Comparison of ENCODE assay signal across 17 mouse cellular contexts in genomic region chr14:48655792-48656550, GRCm38 (mm10). TPM values are rescaled to one million over a fixed set of nuclear protein-coding genes. Genes with fewer than 3 reads are reported as not detected.
A peak's percentile ranks its signal among the peaks of the same experiment; 100 is the strongest.
DNase-seq lines count a peak whose midpoint lies in the region; ATAC-seq lines count a peak whose summit lies in the region.
"Had no signal": no experiment of that assay in that cellular context is flagged by ENCODE, and none has a peak within 500 bp of the region (broad histone marks: within the 10 kb centered on the region; RNA-seq: fewer than 3 reads in every experiment).

No protein-coding gene starts in this region.

- no peaks in the 10 kb centered on the region for H3K36me3 ChIP-seq in hindbrain, embryonic 10.5 days
- H3K36me3 ChIP-seq in hindbrain, embryonic 12.5 days: no peaks in the 10 kb centered on the region
- H3K36me3 ChIP-seq in embryonic facial prominence, embryonic 15.5 days: no peaks in the 10 kb centered on the region
- H3K36me3 ChIP-seq in midbrain, embryonic 14.5 days (ENCODE audit: control insufficient read depth, insufficient read depth, low read length): peaks cover 15% of the 10 kb centered on the region
- H3K36me3 ChIP-seq in kidney, embryonic 16.5 days (ENCODE audit: insufficient read depth, low read length): no peaks in the 10 kb centered on the region
- H3K36me3 ChIP-seq: liver, embryonic 15.5 days had no signal

- WGBS in hindbrain, embryonic 10.5 days: 5% methylated on average over 21 of the region's 21 CpGs
- 4% methylated on average over 21 of the region's 21 CpGs for WGBS in hindbrain, embryonic 12.5 days
- WGBS in embryonic facial prominence, embryonic 15.5 days: 8% methylated on average over 21 of the region's 21 CpGs
- WGBS in midbrain, embryonic 14.5 days: 4% methylated on average over 21 of the region's 21 CpGs
- WGBS in kidney, embryonic 16.5 days: 3% methylated on average over 21 of the region's 21 CpGs

- H3K27me3 ChIP-seq in hindbrain, embryonic 10.5 days (ENCODE audit: insufficient read depth, poor library complexity, severe bottlenecking): peaks cover 100% of the 10 kb centered on the region
- H3K27me3 ChIP-seq in hindbrain, embryonic 12.5 days: peaks cover 100% of the 10 kb centered on the region
- peaks cover 98% of the 10 kb centered on the region for H3K27me3 ChIP-seq in embryonic facial prominence, embryonic 15.5 days
- H3K27me3 ChIP-seq in midbrain, embryonic 14.5 days (ENCODE audit: control insufficient read depth, insufficient read depth, low read length): peaks cover 37% of the 10 kb centered on the region
- peaks cover 99% of the 10 kb centered on the region for H3K27me3 ChIP-seq in kidney, embryonic 16.5 days (ENCODE audit: insufficient read depth, low read length)

- H3K27ac ChIP-seq in hindbrain, embryonic 10.5 days: peak overlapping the region; percentile 12; the same call in 1 of the 2 replicates
- no peak overlapping the region for H3K27ac ChIP-seq in hindbrain, embryonic 12.5 days
- no peak overlapping the region for H3K27ac ChIP-seq in embryonic facial prominence, embryonic 15.5 days (replicated peaks)
- peak overlapping the region; percentile 75 for H3K27ac ChIP-seq in midbrain, embryonic 14.5 days (replicated peaks; ENCODE audit: low read depth, low read length)
- no peak overlapping the region for H3K27ac ChIP-seq in kidney, embryonic 16.5 days (ENCODE audit: low read length)
- H3K27ac ChIP-seq: liver, embryonic 15.5 days; macrophage had no signal

- peak overlapping the region; percentile 21; the same call in 1 of the 2 replicates for H3K4me3 ChIP-seq in hindbrain, embryonic 10.5 days
- H3K4me3 ChIP-seq in hindbrain, embryonic 12.5 days: no peak overlapping the region
- H3K4me3 ChIP-seq in embryonic facial prominence, embryonic 15.5 days (replicated peaks): no peak overlapping the region
- peak overlapping the region; percentile 26 for H3K4me3 ChIP-seq in midbrain, embryonic 14.5 days (replicated peaks; ENCODE audit: low read depth, low read length)
- no peak overlapping the region for H3K4me3 ChIP-seq in kidney, embryonic 16.5 days (ENCODE audit: low read length)
- H3K4me3 ChIP-seq: liver, embryonic 15.5 days had no signal

- no peak overlapping the region for H3K9ac ChIP-seq in hindbrain, embryonic 12.5 days
- no peak overlapping the region for H3K9ac ChIP-seq in embryonic facial prominence, embryonic 15.5 days
- peak overlapping the region; percentile 42; the same call in 1 of the 2 replicates for H3K9ac ChIP-seq in midbrain, embryonic 14.5 days (replicated peaks; ENCODE audit: low read length)
- no peak overlapping the region for H3K9ac ChIP-seq in kidney, embryonic 16.5 days (replicated peaks; ENCODE audit: low read length)
- H3K9ac ChIP-seq: liver, embryonic 15.5 days had no signal

- ATAC-seq in hindbrain, embryonic 12.5 days (ENCODE audit: low FRiP score): no peak
- ATAC-seq in embryonic facial prominence, embryonic 15.5 days (ENCODE audit: insufficient number of reproducible peaks, low FRiP score, low TSS enrichment, low read depth): no peak
- no peak for ATAC-seq in midbrain, embryonic 14.5 days (ENCODE audit: low FRiP score, low TSS enrichment)
- ATAC-seq in kidney, embryonic 16.5 days (ENCODE audit: low FRiP score, low TSS enrichment): no peak
- ATAC-seq: CD4-positive, CD25-positive, alpha-beta regulatory T cell, adult 4 months had no signal

- DNase-seq in hindbrain, embryonic 10.5 days (ENCODE audit: low spot score): no peak
- peak; percentile 49 for DNase-seq in R1 (ENCODE audit: low read depth, low spot score)
- DNase-seq in midbrain, embryonic 14.5 days: peak; percentile 68
- DNase-seq in adrenal gland, adult 8-10 months: no peak
- no peak for DNase-seq in spleen, postnatal 4 days (ENCODE audit: low spot score in 2 of 2)
- DNase-seq: adrenal gland, postnatal 10 days; gastrocnemius, postnatal 36 days; kidney, adult 18-20 months had no signal

- no peaks in the 10 kb centered on the region for H3K9me3 ChIP-seq in hindbrain, embryonic 10.5 days
- no peaks in the 10 kb centered on the region for H3K9me3 ChIP-seq in hindbrain, embryonic 12.5 days (replicated peaks)
- no peaks in the 10 kb centered on the region for H3K9me3 ChIP-seq in embryonic facial prominence, embryonic 15.5 days (replicated peaks)
- no peaks in the 10 kb centered on the region for H3K9me3 ChIP-seq in midbrain, embryonic 14.5 days (ENCODE audit: control insufficient read depth, low read length)
- no peaks in the 10 kb centered on the region for H3K9me3 ChIP-seq in kidney, embryonic 16.5 days (ENCODE audit: low read length)
- H3K9me3 ChIP-seq: liver, embryonic 15.5 days had no signal

- no peak overlapping the region for H3K4me2 ChIP-seq in hindbrain, embryonic 12.5 days (replicated peaks)
- H3K4me2 ChIP-seq in embryonic facial prominence, embryonic 15.5 days (replicated peaks): 0 out of 2 replicates have a peak overlapping the region, but pooled peaks have one; percentile 6
- H3K4me2 ChIP-seq in midbrain, embryonic 14.5 days (ENCODE audit: low read length): peak overlapping the region; percentile 86
- H3K4me2 ChIP-seq in kidney, embryonic 16.5 days (replicated peaks; ENCODE audit: low read depth, low read length): no peak overlapping the region

- H3K4me1 ChIP-seq in hindbrain, embryonic 10.5 days (replicated peaks): peaks cover 21% of the 10 kb centered on the region
- H3K4me1 ChIP-seq in hindbrain, embryonic 12.5 days: peaks cover 13% of the 10 kb centered on the region
- H3K4me1 ChIP-seq in embryonic facial prominence, embryonic 15.5 days: peaks cover 6% of the 10 kb centered on the region; the same call in 1 of the 2 replicates
- peaks cover 31% of the 10 kb centered on the region for H3K4me1 ChIP-seq in midbrain, embryonic 14.5 days (ENCODE audit: control insufficient read depth, insufficient read depth, low read length)
- H3K4me1 ChIP-seq in kidney, embryonic 16.5 days (ENCODE audit: insufficient read depth, low read length): 0 out of 2 replicates have a peak, but pooled peaks cover 5% of the 10 kb centered on the region

RNA-seq across cellular contexts. Expression of gene Otx2, which starts 17.6 kb away (rescaled TPM):
- 15.4 and 19.3 TPM in 2 replicates for polyA plus RNA-seq in hindbrain, embryonic 10.5 days (2016; fragmentation: Nextera tagmentation; extraction: Ambion mirVana)
- polyA plus RNA-seq in hindbrain, embryonic 12.5 days (2016; fragmentation: Nextera tagmentation; extraction: Ambion mirVana): 15.8 and 20.3 TPM in 2 replicates
- 7.4 and 9.7 TPM in 2 replicates for polyA plus RNA-seq in embryonic facial prominence, embryonic 15.5 days (2015; fragmentation: Nextera tagmentation; extraction: Ambion mirVana)
- polyA plus RNA-seq in midbrain, embryonic 14.5 days (2014; fragmentation: Nextera tagmentation; extraction: Ambion mirVana): 103 and 129 TPM in 2 replicates
- not detected for total RNA-seq in adrenal gland, adult 8-10 months (2022)
- polyA plus RNA-seq in kidney, embryonic 16.5 days (2015; fragmentation: Nextera tagmentation; extraction: Ambion mirVana): not detected in 2 replicates
- total RNA-seq: adrenal gland, postnatal 10 days; common myeloid progenitor, adult 5-6 weeks; gastrocnemius, postnatal 36 days; heart, postnatal 4 days had no signal
- polyA plus RNA-seq: CD4-positive, CD25-positive, alpha-beta regulatory T cell, adult 4 months; liver, embryonic 15.5 days; macrophage; testis, adult 2 months had no signal

Comparison
In these comparisons a context has a peak if more than half of its experiments do, and no peak if none do; other contexts are left out.
1. H3K27ac ChIP-seq: peak in hindbrain, embryonic 10.5 days (single experiment) and midbrain, embryonic 14.5 days (single experiment); none in hindbrain, embryonic 12.5 days (single experiment), embryonic facial prominence, embryonic 15.5 days (single experiment) and kidney, embryonic 16.5 days (single experiment).
2. H3K4me3 ChIP-seq: peak in hindbrain, embryonic 10.5 days (single experiment) and midbrain, embryonic 14.5 days (single experiment); none in hindbrain, embryonic 12.5 days (single experiment), embryonic facial prominence, embryonic 15.5 days (single experiment) and kidney, embryonic 16.5 days (single experiment).
3. DNase-seq: peak in R1 (single experiment) and midbrain, embryonic 14.5 days (single experiment); none in hindbrain, embryonic 10.5 days (single experiment), adrenal gland, adult 8-10 months (single experiment) and spleen, postnatal 4 days (0 of 2).
4. H3K4me2 ChIP-seq: peak in embryonic facial prominence, embryonic 15.5 days (single experiment) and midbrain, embryonic 14.5 days (single experiment); none in hindbrain, embryonic 12.5 days (single experiment) and kidney, embryonic 16.5 days (single experiment).